Mouse (Mus musculus) WW6 (cell line): ENCODE results near the gene Cep295.
"Not testable (repeated sequence)": the region's sequence is repeated elsewhere in the genome, so short reads cannot be mapped to it uniquely, and the experiment has no call there.

Source experiments
- DNase-seq: peaks from one replicate; pipeline ENCODE4 v3.0.0-alpha.2; 2013; ENCODE audit warnings: low read depth, low spot score

Gene Cep295

DNA sequence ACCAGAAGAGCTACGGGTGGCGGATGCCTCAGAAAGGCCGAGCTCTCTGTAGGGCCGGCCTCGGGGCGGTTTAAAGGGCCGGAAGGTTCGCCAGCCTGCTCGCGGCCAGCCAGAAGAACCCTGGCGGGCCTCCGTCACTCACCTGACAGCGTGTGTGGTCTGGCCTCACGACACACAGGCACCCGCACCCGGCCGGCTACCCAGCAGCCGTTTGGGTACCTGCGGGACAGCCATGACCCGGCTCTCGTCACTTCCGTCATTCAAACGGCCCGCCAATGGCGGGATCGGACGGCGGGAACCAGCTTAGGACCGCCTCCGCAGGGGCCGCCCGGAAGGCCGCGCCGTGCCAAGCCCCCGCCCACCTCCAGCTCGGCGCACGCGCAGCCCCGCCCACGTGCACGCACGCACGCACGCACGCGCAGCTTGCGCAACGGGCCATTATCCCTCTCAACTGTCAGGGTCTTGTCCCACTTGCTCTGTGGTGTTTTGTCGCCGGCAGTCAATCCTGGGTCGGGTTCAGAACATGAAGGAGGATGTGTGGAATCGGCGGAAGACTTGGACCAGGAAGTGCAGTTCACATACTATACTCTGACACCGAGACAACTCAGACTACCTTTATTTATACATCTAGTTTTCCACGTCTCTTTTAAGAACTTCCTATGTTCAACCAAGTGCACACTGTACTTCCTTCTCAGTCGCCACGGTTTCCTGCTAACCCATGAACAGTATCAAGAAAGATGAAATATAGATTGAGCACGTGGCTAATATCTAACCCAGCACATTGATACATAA, at the start of gene Cep295:
Gene Cep295, minus strand, starts transcription at position 305 of the 792 bp plus-strand sequence.
- peak; percentile 84 for DNase-seq

DNA sequence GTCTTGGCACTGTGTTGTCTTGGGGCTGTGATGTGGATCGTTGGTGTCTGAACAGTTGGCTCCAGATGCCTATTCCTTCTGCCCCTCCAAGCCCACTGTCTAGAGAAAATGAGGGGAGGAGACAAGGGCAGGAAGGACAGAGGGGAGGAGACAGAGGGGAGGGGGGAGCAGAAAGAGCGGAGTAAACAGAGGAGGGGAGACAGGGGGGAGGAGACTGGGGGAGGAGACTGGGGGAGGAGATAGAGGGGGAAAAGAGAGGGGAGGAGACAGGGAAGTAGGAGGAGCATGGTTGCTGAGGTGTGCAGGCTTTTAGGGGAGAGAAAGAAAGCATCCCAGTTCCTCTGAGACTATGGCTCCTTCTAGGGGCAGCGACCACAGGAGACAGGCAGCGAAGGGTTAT, 40.0 kb upstream of the Cep295 start:
- DNase-seq = peak; percentile 14

DNA sequence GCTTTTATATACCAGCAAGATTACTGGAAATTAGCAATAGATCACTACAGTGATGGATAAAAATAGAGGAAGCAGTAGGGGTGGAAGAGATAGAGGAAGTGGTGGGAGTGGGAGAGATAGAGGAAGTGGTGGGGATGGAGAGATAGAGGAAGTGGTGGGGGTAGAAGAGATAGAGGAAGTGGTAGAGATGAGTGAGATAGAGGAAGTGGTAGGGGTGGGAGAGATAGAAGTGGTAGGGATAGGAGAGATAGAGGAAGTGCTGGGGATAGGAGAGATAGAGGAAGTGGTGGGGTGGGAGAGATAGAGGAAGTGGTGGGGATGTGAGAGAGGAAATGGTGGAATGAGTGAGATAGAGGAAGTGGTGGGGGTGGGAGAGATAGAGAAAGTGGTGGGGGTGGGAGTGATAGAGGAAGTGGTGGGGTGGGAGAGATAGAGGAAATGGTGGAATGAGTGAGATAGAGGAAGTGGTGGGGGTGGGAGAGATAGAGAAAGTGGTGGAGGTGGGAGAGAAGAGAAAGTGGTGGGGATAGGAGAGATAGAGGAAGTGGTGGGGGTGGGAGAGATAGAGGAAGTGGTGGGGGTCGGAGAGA, 37.9 kb upstream of the Cep295 start:
- DNase-seq = no peak

- no peak for DNase-seq
Measured at GRCm38 (mm10) chr9:15387075-15387643, 29.6 kb upstream of the Cep295 start.

DNA sequence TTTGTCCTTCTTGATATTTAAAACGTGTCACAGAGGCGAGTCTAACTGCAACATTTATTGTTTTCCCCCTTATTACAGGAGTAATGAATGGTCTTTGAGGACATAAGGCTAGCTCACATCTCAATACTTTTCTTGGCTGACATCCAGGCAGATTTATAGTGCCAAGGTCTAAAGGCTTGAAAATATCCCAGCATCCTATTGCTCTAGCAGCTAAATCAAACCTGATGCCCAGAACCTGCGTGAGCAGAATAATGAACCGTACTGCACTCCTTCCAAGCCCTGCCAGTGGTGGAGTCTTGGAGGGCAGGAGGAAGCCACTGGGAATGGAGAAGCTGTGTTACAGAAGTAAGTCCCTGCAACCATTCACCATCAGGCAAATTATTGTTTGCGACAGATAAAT, 26.7 kb upstream of the Cep295 start:
- DNase-seq = no peak

DNA sequence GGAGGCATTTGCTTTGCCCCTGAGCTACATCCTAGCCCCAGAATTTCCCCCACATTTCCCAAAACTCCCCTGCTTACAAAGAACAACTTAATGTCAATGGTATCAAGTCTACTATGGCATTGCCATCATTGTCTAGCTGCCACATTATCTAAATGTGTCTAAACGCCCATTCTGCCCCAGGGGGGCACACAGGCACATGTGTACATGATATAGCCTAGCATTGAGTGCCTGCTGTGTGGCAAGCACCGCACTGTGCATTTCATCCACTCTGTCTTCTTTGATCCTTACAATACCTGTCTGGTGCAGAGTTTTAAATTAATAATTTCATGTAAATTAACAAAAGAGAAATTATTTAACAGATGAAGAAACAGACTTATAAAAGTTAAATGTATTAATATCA, 8.7 kb upstream of the Cep295 start:
- no peak for DNase-seq

- no peak for DNase-seq
Measured at GRCm38 (mm10) chr9:15365856-15366255, 8.3 kb upstream of the Cep295 start.

DNA sequence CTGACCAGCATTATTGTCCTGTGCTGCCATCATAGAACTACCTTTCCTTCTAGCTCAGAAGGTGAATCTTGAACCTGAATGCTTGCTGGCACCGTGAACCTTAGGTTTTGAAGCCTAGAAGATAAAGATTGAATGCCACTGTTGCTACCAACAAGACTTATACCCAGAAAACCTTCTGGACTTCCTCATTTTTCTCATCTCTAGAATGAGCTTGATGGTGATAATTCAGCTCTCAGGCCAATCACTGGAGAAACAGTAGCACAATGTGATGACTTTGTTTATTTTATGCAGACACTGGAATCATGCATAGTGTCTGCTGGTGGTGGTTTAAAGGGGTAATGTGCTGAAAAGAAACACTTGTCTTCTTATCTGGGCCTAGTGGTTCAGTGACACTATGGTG, 7.3 kb upstream of the Cep295 start:
- no peak for DNase-seq

DNA sequence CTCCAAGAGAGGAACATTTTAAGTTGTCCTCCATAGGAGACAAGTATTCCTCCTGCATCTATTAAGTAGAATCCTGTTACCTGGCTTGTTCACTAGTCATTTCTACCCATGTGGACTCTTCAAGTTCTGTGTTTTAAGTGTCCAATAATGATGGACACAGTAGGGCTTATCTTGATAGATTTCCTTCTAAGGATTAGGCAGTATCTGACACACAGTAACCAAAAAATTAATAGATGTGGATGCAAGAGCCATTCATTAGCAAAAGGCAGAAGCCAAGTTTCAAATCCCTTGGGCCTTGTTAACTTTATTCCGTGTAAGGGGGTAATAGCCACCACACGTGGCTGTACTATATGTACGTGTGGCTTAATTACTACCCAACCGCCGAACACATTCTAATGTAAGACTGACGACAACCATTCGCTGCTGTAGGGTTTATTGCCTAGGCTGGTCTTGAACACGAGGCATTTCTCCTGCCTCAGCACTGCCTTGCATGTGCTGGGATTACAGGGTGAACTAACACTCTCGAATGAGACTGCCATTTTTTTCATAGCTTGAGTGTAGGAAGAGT, 588 bp downstream of the Cep295 start:
- DNase-seq = no peak

DNA sequence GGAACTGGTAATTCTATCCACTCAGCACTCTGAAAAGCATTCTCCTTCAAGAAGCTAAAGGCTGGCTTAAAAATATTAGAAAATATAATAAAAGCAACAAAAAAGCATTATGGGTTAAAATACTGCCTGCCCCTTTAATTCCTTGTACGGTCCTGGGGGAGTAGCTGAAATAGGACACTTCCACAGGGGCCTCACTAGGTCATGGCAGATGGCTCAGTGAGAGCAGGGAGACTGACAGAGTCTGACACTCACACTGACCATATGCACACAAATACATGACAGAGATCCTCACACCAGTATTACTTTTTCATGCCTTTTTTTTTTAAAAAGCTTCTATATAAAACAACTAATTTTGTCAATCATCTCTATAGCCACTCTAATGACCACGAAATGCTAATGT, 7.7 kb downstream of the Cep295 start:
- DNase-seq = no peak

DNA sequence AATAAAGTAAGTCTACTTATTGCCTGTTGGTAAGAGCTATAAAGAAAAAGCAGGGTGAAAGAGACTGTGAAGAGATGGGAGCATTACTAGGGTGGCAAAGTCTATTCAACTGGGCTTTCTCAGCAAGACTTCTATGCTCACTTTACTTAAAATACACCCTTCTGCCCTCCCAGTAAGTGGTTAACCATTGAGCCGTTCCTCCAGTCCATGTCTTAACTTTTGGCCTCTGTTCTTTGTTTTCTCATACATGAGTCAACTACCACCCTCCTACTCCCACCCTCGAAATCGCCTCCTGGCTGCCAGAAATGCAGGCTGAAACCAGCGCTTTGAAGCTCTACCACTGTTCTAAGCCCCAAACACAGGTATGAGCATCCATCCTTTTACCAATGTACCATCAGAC, 19.8 kb downstream of the Cep295 start:
- DNase-seq = no peak

GRCm38 (mm10) chr9:15318170-15318742, 39.3 kb downstream of the Cep295 start:
- DNase-seq = no peak

GRCm38 (mm10) chr9:15317223-15318169, 40.1 kb downstream of the Cep295 start:
- DNase-seq = no peak

- DNase-seq = not testable (repeated sequence)
Measured at GRCm38 (mm10) chr9:15316296-15316695, 41.3 kb downstream of the Cep295 start.

DNA sequence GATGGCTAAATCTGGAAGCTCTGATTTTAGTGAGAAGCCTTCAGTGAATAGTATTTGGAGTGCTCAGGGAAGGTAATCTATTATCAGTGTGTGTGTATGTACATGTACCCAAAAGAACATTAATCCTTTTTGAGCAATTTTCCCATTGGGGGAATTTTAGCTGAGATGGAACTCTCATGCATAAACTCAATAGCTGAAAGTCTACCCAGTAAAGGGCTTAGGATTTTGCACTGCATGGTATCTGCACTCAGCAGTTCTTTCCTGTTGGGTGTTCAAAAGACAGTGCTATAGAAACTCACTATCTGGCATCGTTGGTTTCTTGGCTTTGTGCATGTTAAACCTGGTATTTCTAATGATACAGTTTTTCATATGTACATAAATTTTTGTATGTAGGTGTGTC, 43.0 kb downstream of the Cep295 start:
- DNase-seq = no peak

DNA sequence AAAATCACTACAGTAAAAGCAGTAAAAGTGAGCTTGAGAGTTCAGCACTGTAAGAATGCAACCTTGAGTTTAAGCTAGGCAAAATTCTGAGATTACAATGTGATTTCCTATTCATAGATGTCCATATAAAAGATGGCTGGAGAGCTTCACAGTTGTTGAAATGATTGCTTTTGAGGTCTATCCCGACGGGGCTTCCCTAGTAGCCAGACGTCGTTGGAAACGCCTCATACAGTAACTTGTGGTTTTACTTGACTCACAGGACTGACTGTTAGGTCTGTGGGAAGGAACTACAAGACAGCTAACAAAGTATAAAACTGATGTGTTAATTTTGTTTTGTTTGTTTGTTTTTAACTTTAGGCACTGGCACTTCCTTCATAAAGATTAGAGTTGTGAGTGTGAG, 44.0 kb downstream of the Cep295 start:
- DNase-seq = no peak

GRCm38 (mm10) chr9:15312054-15312735, 45.4 kb downstream of the Cep295 start:
- no peak for DNase-seq

DNA sequence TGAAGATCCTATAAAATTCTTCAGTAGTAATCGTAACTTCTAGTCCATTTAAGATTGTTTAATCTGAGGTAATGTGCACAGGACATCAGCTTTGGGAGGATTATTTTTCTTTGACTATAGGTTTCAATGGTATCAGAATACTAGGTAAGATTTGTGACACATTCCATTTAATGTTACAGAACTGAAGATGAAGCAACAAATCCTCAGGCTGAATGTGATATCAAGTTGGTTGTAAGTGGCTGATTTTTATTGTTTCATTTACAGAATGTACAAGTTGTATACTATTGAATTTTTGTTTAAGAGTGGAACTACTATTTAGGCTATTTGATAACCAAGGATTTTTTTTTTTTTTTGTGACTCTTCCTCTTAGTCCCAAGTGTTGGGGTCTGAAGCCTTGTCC, 47.4 kb downstream of the Cep295 start:
- DNase-seq = no peak

DNA sequence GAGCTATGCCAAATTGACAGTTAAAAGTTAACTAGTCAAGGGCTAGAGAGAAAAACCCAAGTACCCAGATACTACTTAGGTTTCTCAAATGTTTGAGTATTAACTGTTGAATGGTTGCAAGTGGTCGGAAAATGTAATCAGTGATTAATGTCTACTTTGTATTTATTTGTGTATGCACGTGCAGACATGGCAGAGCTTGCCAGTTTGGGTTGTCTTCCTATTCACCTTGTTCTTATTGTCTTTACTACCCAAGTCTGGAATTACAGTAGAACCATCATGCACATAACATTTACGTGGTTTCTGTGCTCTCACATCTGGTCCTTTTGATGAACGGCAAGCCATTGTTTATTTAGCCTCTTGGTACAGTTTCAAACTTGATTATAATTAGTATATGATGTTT, 48.2 kb downstream of the Cep295 start:
- DNase-seq = no peak

- no peak for DNase-seq
Measured at GRCm38 (mm10) chr9:15308254-15308653, 49.3 kb downstream of the Cep295 start.

DNA sequence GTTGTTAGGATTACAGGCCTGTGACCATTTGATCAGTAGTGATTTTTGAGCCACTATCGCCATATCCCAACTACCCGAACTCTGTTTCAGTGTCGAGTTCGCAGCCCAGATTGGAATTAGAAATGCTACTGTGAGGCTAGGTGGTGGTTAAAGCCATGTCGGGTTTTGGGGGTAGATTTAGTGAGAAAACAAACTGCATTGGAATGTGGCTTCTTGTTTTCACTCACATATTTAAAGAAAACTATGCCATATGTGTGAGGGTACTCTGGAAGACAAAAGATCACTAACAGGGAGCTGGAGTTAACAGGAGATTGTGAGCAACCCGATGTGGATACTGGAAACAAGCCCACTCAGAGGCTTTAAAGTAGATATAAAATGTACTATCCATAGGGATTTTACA, 50.3 kb downstream of the Cep295 start:
- DNase-seq = no peak
